Mouse (Mus musculus): Measurements from ENCODE around the gene Gm11733.

Gene Gm11733

DNA sequence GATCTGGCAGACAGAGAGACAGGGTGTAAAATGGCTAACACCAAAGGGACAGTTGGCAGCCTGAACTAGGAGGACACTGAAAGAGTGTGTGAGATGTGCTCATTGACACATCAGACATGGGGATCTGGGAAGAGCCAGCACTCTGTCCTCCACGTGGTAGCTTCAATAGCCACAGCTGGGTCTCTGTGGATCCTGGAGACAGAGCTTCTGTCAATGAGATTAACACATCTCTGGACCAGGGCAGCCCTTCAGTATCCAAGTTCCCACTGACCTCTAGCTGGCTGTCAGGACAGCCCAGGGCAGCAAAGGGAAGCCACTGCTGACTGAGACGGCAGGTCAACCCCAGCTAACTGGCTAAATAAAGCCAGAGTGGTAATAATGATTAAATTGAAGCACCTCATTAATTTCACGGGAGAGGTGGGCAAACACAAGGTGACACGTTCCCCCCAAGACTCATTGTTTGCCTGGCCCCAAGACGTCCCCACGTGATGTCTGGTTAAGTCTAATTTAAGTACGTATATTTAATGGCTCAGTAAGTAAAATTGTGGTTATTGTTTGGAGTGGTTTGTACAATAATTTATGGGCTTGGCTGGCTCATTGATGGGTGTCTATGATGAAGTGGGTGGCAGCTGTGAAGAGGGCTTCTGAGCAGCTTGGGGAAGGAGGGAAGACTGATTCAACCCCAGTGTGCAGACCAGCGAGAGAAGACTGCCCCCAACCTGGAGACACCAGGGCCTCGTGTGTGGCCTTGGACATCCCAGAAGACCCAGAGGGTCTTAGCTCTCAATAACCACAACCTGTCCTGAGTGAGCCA lies 51.5 kb downstream of the Gm11733 start:
- no peak for DNase-seq (ENCODE audit: low read depth, low spot score)

DNA sequence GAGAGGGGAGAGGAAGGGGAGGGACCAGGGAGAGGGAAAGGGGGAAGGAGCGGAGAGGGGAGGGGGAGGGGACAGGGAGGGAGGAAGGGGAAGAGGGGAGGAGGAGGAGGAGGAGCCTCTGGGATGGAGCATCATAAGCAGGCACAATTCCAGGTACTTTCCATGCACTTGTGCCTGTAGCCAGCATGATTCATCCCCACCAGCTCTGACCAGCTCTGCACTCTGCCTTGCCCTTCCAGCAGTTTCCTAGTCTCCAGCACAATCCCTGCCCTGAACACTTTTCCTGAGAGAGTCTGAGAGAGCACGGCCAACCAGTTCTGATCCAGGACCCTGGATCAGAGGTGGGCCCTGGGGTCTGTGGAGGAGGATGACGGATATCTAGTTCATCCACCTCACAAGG lies 52.4 kb downstream of the Gm11733 start:
- no peak for DNase-seq (ENCODE audit: low read depth, low spot score)
